6 mouse cellular contexts compared by ENCODE assay signal in genomic region chr1:189119005-189119404, GRCm38 (mm10).
DNase-seq lines count a peak whose midpoint lies in the region; ATAC-seq and TF ChIP-seq lines count a peak whose summit lies in the region.
"Not testable (repeated sequence)": the region's sequence is repeated elsewhere in the genome, so short reads cannot be mapped to it uniquely, and the experiment has no call there.

No protein-coding gene starts in this region.

- TF ChIP-seq CTCF in liver, adult 2 months (IDR thresholded peaks at IDR 0.05; ENCODE audit: low read depth, low read length), result not testable (repeated sequence)

- 66% methylated on average over 1 of the region's 1 CpGs for WGBS in liver, adult 2 months
- WGBS in lung, embryonic 15.5 days, result 43% methylated on average over 1 of the region's 1 CpGs

- 0 out of 2 replicates have a peak overlapping the region, but pooled peaks have one; percentile 8 for H3K27ac ChIP-seq in liver, adult 2 months (replicated peaks; ENCODE audit: insufficient read depth, low read depth, low read length)
- H3K27ac ChIP-seq in lung, embryonic 15.5 days, result peak overlapping the region; percentile 55

- not testable (repeated sequence) for H3K4me2 ChIP-seq in lung, embryonic 15.5 days

- H3K36me3 ChIP-seq in liver, adult 2 months (ENCODE audit: control insufficient read depth, insufficient read depth, low read length); lung, embryonic 15.5 days: not testable (repeated sequence)

- H3K9ac ChIP-seq in liver, adult 2 months (ENCODE audit: low read depth, low read length); lung, embryonic 15.5 days: not testable (repeated sequence)

- not testable (repeated sequence) for H3K4me3 ChIP-seq in liver, adult 2 months (ENCODE audit: insufficient read depth, low read depth, low read length); lung, embryonic 15.5 days

- peak; percentile 20 for DNase-seq in kidney, adult 9 months
- DNase-seq in liver, adult 2 months (ENCODE audit: extremely low read depth, low read depth, low spot score), result not testable (repeated sequence)
- DNase-seq in lung, postnatal 36 days, result peak; percentile 35

- H3K27me3 ChIP-seq in liver, adult 2 months (ENCODE audit: control insufficient read depth, insufficient read depth, low read length); lung, embryonic 15.5 days: not testable (repeated sequence)

- not testable (repeated sequence) for H3K4me1 ChIP-seq in liver, adult 2 months (ENCODE audit: control insufficient read depth, insufficient read depth, low read length); lung, embryonic 15.5 days

- H3K9me3 ChIP-seq in lung, embryonic 15.5 days, result not testable (repeated sequence)

- TF ChIP-seq POLR2A in liver, adult 2 months (IDR thresholded peaks at IDR 0.05; ENCODE audit: extremely low read depth, insufficient read depth, low read length), result not testable (repeated sequence)

- H3K79me2 ChIP-seq in liver, adult 2 months (ENCODE audit: control insufficient read depth, insufficient read depth, low read length), result not testable (repeated sequence)

- peak; percentile 52 for ATAC-seq in common myeloid progenitor, adult 5-6 weeks (replicated peaks; ENCODE audit: low read depth, poor library complexity, severe bottlenecking)
- ATAC-seq in hematopoietic stem cell, adult 5-6 weeks (replicated peaks in 1 of 2; ENCODE audit: insufficient read depth in 1 of 2, low FRiP score in 2 of 2, low TSS enrichment in 1 of 2, low read depth in 1 of 2, poor library complexity in 2 of 2, severe bottlenecking in 2 of 2), result peak; percentile 67 to 76
- ATAC-seq in lung, embryonic 15.5 days (ENCODE audit: borderline replicate concordance, extremely low read depth, low FRiP score, low TSS enrichment), result peak; percentile 71
